Mouse (Mus musculus) effector memory CD4-positive, alpha-beta T cell, adult 7 months (primary cell): Measurements from ENCODE around the gene Gda. TPM values are rescaled to one million over a fixed set of nuclear protein-coding genes. Genes with fewer than 3 reads are reported as not detected.

Experiments
- polyA plus RNA-seq: library from polyadenylated mRNA; unstranded; fragments of 100-300 nt; shearing (Covaris generic); gene quantifications from one replicate; pipeline ENCODE4 v1.2.1, GENCODE M21; 2017

Gda gene
- polyA plus RNA-seq, result not detected

DNA sequence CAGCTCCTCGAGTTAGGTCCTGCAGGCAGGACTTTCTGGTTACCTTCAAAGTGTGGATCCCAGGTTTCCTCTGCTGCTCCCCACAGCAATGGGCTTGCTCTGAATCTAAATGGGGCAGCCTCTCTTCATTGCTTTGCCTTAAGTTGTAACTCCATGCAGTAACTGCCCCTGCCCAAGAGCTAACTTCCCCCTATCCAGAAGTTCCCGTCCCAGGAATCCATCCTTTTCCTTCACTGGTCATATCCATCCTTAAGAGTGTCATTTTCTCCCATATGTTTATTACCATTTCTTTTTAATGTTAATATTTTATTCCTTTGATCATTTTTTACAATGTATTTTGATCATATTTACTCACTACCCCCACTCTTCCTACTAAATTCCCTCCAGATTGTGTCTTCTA is at the start of gene Gda:
Gda (minus strand) TSS at position 101 of the 400 bp plus-strand sequence.

Other genes starting within 250 kb of the Gda start
- gene Zfand5, start 201.2 kb downstream of the Gda start, polyA plus RNA-seq, result 197 TPM
- gene 1110059E24Rik, start 179.5 kb upstream of the Gda start, polyA plus RNA-seq, result 15.1 TPM
- gene Abhd17b, start 179.7 kb upstream of the Gda start, polyA plus RNA-seq, result 47.5 TPM